Mouse (Mus musculus): ENCODE measurements around the gene Kpna2. TPM values are rescaled to one million over a fixed set of nuclear protein-coding genes. Genes with fewer than 3 reads are reported as not detected.
"Not testable (repeated sequence)": the region's sequence is repeated elsewhere in the genome, so short reads cannot be mapped to it uniquely, and the experiment has no call there.

The Kpna2 gene
- polyA plus RNA-seq, 1 experiment from 2014 or later, result 281 TPM

GRCm38 (mm10) chr11:107028275-107028618, 28.9 kb upstream of the Kpna2 start:
- peak overlapping the region; percentile 86 for H3K4me2 ChIP-seq
- WGBS, result 4% methylated on average over 29 of the region's 29 CpGs
- H3K36me3 ChIP-seq, result no peaks in the 10 kb centered on the region
- peak; percentile 46; the same call in 1 of the 2 replicates for ATAC-seq (ENCODE audit: insufficient number of reproducible peaks, low FRiP score, low TSS enrichment, low read depth)
- H3K4me3 ChIP-seq, result peak overlapping the region; percentile 72
- H3K27me3 ChIP-seq, result peaks cover 7% of the 10 kb centered on the region; the same call in 1 of the 2 replicates
- peak overlapping the region; percentile 75 for H3K27ac ChIP-seq
- H3K9me3 ChIP-seq, result no peaks in the 10 kb centered on the region
- peak overlapping the region; percentile 61 for H3K9ac ChIP-seq
- peaks cover 34% of the 10 kb centered on the region for H3K4me1 ChIP-seq

GRCm38 (mm10) chr11:107027431-107028274, 28.3 kb upstream of the Kpna2 start:
- H3K4me2 ChIP-seq, result peak overlapping the region; percentile 86
- no peaks in the 10 kb centered on the region for H3K9me3 ChIP-seq
- H3K9ac ChIP-seq, result peak overlapping the region; percentile 61
- peaks cover 7% of the 10 kb centered on the region; the same call in 1 of the 2 replicates for H3K27me3 ChIP-seq
- peak overlapping the region; percentile 75 for H3K27ac ChIP-seq
- H3K4me3 ChIP-seq, result peak overlapping the region; percentile 72
- H3K4me1 ChIP-seq, result peaks cover 34% of the 10 kb centered on the region
- WGBS, result under 1% methylated on average over 107 of the region's 107 CpGs
- no peaks in the 10 kb centered on the region for H3K36me3 ChIP-seq
- peak; percentile 81 for ATAC-seq (ENCODE audit: insufficient number of reproducible peaks, low FRiP score, low TSS enrichment, low read depth)

- Histone ChIP-seq H3K9me3 (no peaks in the 10 kb centered on the region), H3K27ac (no peak overlapping the region), H3K4me1 (peaks cover 34% of the 10 kb centered on the region), H3K9ac (no peak overlapping the region), H3K4me2 (peak overlapping the region; percentile 86), H3K36me3 (no peaks in the 10 kb centered on the region), H3K4me3 (peak overlapping the region; percentile 72), H3K27me3 (peaks cover 7% of the 10 kb centered on the region; the same call in 1 of the 2 replicates)
- no peak for ATAC-seq (ENCODE audit: insufficient number of reproducible peaks, low FRiP score, low TSS enrichment, low read depth)
- WGBS, result 5% methylated on average over 12 of the region's 12 CpGs
These were observed 27.5 kb upstream of the Kpna2 start for GRCm38 (mm10) chr11:107026554-107027430.

GRCm38 (mm10) chr11:107025411-107026321, 26.3 kb upstream of the Kpna2 start, which contains the start of gene 1810010H24Rik:
Gene 1810010H24Rik (plus strand): TSS chr11:107025681.
- Histone ChIP-seq H3K27ac (no peak within 1 kb of the TSS), H3K4me1 (peaks cover 34% of the 10 kb centered on the region)

GRCm38 (mm10) chr11:107024406-107024805, 25.1 kb upstream of the Kpna2 start:
- no peak overlapping the region for H3K4me3 ChIP-seq
- H3K4me2 ChIP-seq, result no peak overlapping the region
- H3K27ac ChIP-seq, result no peak overlapping the region
- peaks cover 32% of the 10 kb centered on the region for H3K4me1 ChIP-seq
- no peaks in the 10 kb centered on the region for H3K36me3 ChIP-seq
- 44% methylated on average over 4 of the region's 4 CpGs for WGBS
- no peak for ATAC-seq (ENCODE audit: insufficient number of reproducible peaks, low FRiP score, low TSS enrichment, low read depth)
- no peaks in the 10 kb centered on the region for H3K9me3 ChIP-seq
- H3K27me3 ChIP-seq, result peaks cover 7% of the 10 kb centered on the region; the same call in 1 of the 2 replicates
- H3K9ac ChIP-seq, result no peak overlapping the region

More at GRCm38 (mm10) chr11:107025411-107026321, 26.3 kb upstream of the Kpna2 start, which contains the start of gene 1810010H24Rik:
- peak within 1 kb of the TSS; percentile 47 for H3K4me3 ChIP-seq
- peak within 1 kb of the TSS; percentile 86 for H3K4me2 ChIP-seq
- no peak for ATAC-seq (ENCODE audit: insufficient number of reproducible peaks, low FRiP score, low TSS enrichment, low read depth)
- no peaks in the 10 kb centered on the region for H3K36me3 ChIP-seq
- H3K9me3 ChIP-seq, result no peaks in the 10 kb centered on the region
- H3K27me3 ChIP-seq, result peaks cover 7% of the 10 kb centered on the region; the same call in 1 of the 2 replicates
- under 1% methylated on average over 45 of the region's 45 CpGs for WGBS
- H3K9ac ChIP-seq, result peak within 1 kb of the TSS; percentile 42

GRCm38 (mm10) chr11:107022050-107022683, 22.8 kb upstream of the Kpna2 start:
- no peak overlapping the region for H3K9ac ChIP-seq
- H3K4me1 ChIP-seq, result peaks cover 27% of the 10 kb centered on the region
- no peak for ATAC-seq (ENCODE audit: insufficient number of reproducible peaks, low FRiP score, low TSS enrichment, low read depth)
- H3K4me2 ChIP-seq, result no peak overlapping the region
- no peak overlapping the region for H3K4me3 ChIP-seq
- H3K36me3 ChIP-seq, result no peaks in the 10 kb centered on the region
- H3K27me3 ChIP-seq, result peaks cover 7% of the 10 kb centered on the region; the same call in 1 of the 2 replicates
- H3K27ac ChIP-seq, result no peak overlapping the region
- WGBS, result 76% methylated on average over 13 of the region's 13 CpGs
- H3K9me3 ChIP-seq, result no peaks in the 10 kb centered on the region

- ATAC-seq (ENCODE audit: insufficient number of reproducible peaks, low FRiP score, low TSS enrichment, low read depth); H3K36me3 ChIP-seq; H3K4me1 ChIP-seq; H3K4me3 ChIP-seq; H3K27me3 ChIP-seq; H3K4me2 ChIP-seq; H3K9me3 ChIP-seq; H3K27ac ChIP-seq; H3K9ac ChIP-seq: not testable (repeated sequence)
- WGBS, result 96% methylated on average over 5 of the region's 5 CpGs
These were observed 20.4 kb upstream of the Kpna2 start for GRCm38 (mm10) chr11:107019722-107020121.

GRCm38 (mm10) chr11:107019318-107019717, 20.0 kb upstream of the Kpna2 start:
- no peaks in the 10 kb centered on the region for H3K27me3 ChIP-seq
- no peak overlapping the region for H3K4me3 ChIP-seq
- ATAC-seq (ENCODE audit: insufficient number of reproducible peaks, low FRiP score, low TSS enrichment, low read depth), result no peak
- WGBS, result 77% methylated on average over 4 of the region's 4 CpGs
- H3K4me1 ChIP-seq, result peaks cover 2% of the 10 kb centered on the region; the same call in 1 of the 2 replicates
- no peak overlapping the region for H3K27ac ChIP-seq
- H3K9ac ChIP-seq, result no peak overlapping the region
- no peak overlapping the region for H3K4me2 ChIP-seq
- H3K36me3 ChIP-seq, result no peaks in the 10 kb centered on the region
- H3K9me3 ChIP-seq, result no peaks in the 10 kb centered on the region

GRCm38 (mm10) chr11:107018606-107019005, 19.3 kb upstream of the Kpna2 start:
- Histone ChIP-seq H3K27ac (no peak overlapping the region), H3K9me3 (no peaks in the 10 kb centered on the region)

GRCm38 (mm10) chr11:107017339-107017886, 18.1 kb upstream of the Kpna2 start:
- H3K4me1 ChIP-seq, result no peaks in the 10 kb centered on the region
- WGBS, result 52% methylated on average over 6 of the region's 6 CpGs
- no peak for ATAC-seq (ENCODE audit: insufficient number of reproducible peaks, low FRiP score, low TSS enrichment, low read depth)
- no peak overlapping the region for H3K4me3 ChIP-seq
- H3K9ac ChIP-seq, result no peak overlapping the region
- no peaks in the 10 kb centered on the region for H3K36me3 ChIP-seq
- H3K27me3 ChIP-seq, result no peaks in the 10 kb centered on the region
- H3K27ac ChIP-seq, result no peak overlapping the region
- no peaks in the 10 kb centered on the region for H3K9me3 ChIP-seq
- no peak overlapping the region for H3K4me2 ChIP-seq

More at GRCm38 (mm10) chr11:107018606-107019005, 19.3 kb upstream of the Kpna2 start:
- Histone ChIP-seq H3K9ac (no peak overlapping the region), H3K4me1 (no peaks in the 10 kb centered on the region), H3K27me3 (no peaks in the 10 kb centered on the region), H3K4me2 (no peak overlapping the region), H3K4me3 (no peak overlapping the region), H3K36me3 (no peaks in the 10 kb centered on the region)
- 27% methylated on average over 8 of the region's 8 CpGs for WGBS
- no peak for ATAC-seq (ENCODE audit: insufficient number of reproducible peaks, low FRiP score, low TSS enrichment, low read depth)
